Mouse (Mus musculus) stomach, embryonic 16.5 days (tissue): ENCODE data around the gene Klf13. TPM values are rescaled to one million over a fixed set of nuclear protein-coding genes. Genes with fewer than 3 reads are reported as not detected.

Source experiments
- ATAC-seq: fragments of 200-750 bp; cut with Nextera tagmentation; 2 replicates; pipeline ENCODE4 v1.8.0; 2017; ENCODE audit warnings: moderate number of reproducible peaks, moderate TSS enrichment; ENCODE audit not compliant: insufficient read depth, low FRiP score
- H3K27ac ChIP-seq: fragments of 300-500 bp; sonication (generic); 2 replicates; pipeline ENCODE4 v1.5.1; 2014; ENCODE audit warnings: low read length
- H3K27me3 ChIP-seq: fragments of 300-500 bp; sonication (generic); 2 replicates; pipeline ENCODE4 v1.6.1; 2014; ENCODE audit warnings: low read length, control low read depth, mixed read lengths; ENCODE audit not compliant: control insufficient read depth, insufficient read depth
- H3K36me3 ChIP-seq: fragments of 300-500 bp; sonication (generic); 2 replicates; pipeline ENCODE4 v1.6.1; 2014; ENCODE audit warnings: low read length; ENCODE audit not compliant: control insufficient read depth, insufficient read depth
- H3K4me1 ChIP-seq: fragments of 300-500 bp; sonication (generic); 2 replicates; pipeline ENCODE4 v1.6.1; 2014; ENCODE audit warnings: low read length, control low read depth, mixed read lengths; ENCODE audit not compliant: control insufficient read depth, insufficient read depth
- H3K4me2 ChIP-seq: fragments of 300-500 bp; sonication (generic); 2 replicates; pipeline ENCODE4 v1.6.1; 2014; ENCODE audit warnings: low read depth, low read length, mixed read lengths
- H3K4me3 ChIP-seq: fragments of 300-500 bp; sonication (generic); replicated peaks from 2 replicates; pipeline ENCODE4 v1.5.1; 2014; ENCODE audit warnings: mild to moderate bottlenecking, low read length
- H3K9ac ChIP-seq: fragments of 300-500 bp; sonication (generic); 2 replicates; pipeline ENCODE4 v1.6.1; 2014; ENCODE audit warnings: low read length
- H3K9me3 ChIP-seq: fragments of 300-500 bp; sonication (generic); replicated peaks from 2 replicates; pipeline ENCODE4 v1.6.1; 2016; ENCODE audit warnings: low read length, control low read depth; ENCODE audit not compliant: control insufficient read depth
- WGBS: fragments of 180-500 bp; shearing (Covaris S2); extraction: QIAGEN DNeasy Blood & Tissue Kit; methylation state at CpG from one replicate; pipeline ENCODE4 v1.1.7; 2014; 5-methylcytosine and 5-hydroxymethylcytosine counted together
- polyA plus RNA-seq: library from polyadenylated mRNA; unstranded; fragments of >200 nt; fragmentation: Nextera tagmentation; extraction: Ambion mirVana; gene quantifications from 2 replicates; pipeline ENCODE4 v1.2.1, GENCODE M21; 2015

The Klf13 gene
- polyA plus RNA-seq, 1 experiment from 2014 or later: 30.8 TPM

GRCm38 (mm10) chr7:63888674-63889073, 50.0 kb downstream of the Klf13 start:
- Histone ChIP-seq H3K4me1 (no peaks in the 10 kb centered on the region), H3K27me3 (no peaks in the 10 kb centered on the region), H3K36me3 (0 out of 2 replicates have a peak, but pooled peaks cover 14% of the 10 kb centered on the region), H3K9ac (no peak overlapping the region), H3K4me3 (no peak overlapping the region), H3K4me2 (no peak overlapping the region), H3K27ac (no peak overlapping the region), H3K9me3 (no peaks in the 10 kb centered on the region)
- 65% methylated on average over 6 of the region's 6 CpGs for WGBS
- ATAC-seq: no peak

- Histone ChIP-seq H3K9ac (no peak overlapping the region), H3K4me3 (no peak overlapping the region), H3K9me3 (no peaks in the 10 kb centered on the region), H3K27me3 (no peaks in the 10 kb centered on the region), H3K36me3 (0 out of 2 replicates have a peak, but pooled peaks cover 14% of the 10 kb centered on the region), H3K4me2 (no peak overlapping the region), H3K4me1 (no peaks in the 10 kb centered on the region), H3K27ac (no peak overlapping the region)
- ATAC-seq: no peak
- WGBS: 84% methylated on average over 10 of the region's 10 CpGs
Measured at GRCm38 (mm10) chr7:63887602-63888123, 51.1 kb downstream of the Klf13 start.

- H3K27ac ChIP-seq: no peak overlapping the region
- WGBS: 53% methylated on average over 8 of the region's 8 CpGs
- H3K9me3 ChIP-seq: no peaks in the 10 kb centered on the region
- H3K4me2 ChIP-seq: no peak overlapping the region
- ATAC-seq: no peak
- H3K27me3 ChIP-seq: no peaks in the 10 kb centered on the region
- H3K4me1 ChIP-seq: no peaks in the 10 kb centered on the region
- H3K36me3 ChIP-seq: 0 out of 2 replicates have a peak, but pooled peaks cover 14% of the 10 kb centered on the region
- no peak overlapping the region for H3K9ac ChIP-seq
- H3K4me3 ChIP-seq: no peak overlapping the region
Measured at GRCm38 (mm10) chr7:63887034-63887551, 51.6 kb downstream of the Klf13 start.

GRCm38 (mm10) chr7:63885025-63885424, 53.7 kb downstream of the Klf13 start:
- 63% methylated on average over 7 of the region's 7 CpGs for WGBS
- Histone ChIP-seq H3K9ac (no peak overlapping the region), H3K9me3 (no peaks in the 10 kb centered on the region), H3K4me2 (no peak overlapping the region), H3K27me3 (no peaks in the 10 kb centered on the region), H3K4me3 (no peak overlapping the region), H3K36me3 (0 out of 2 replicates have a peak, but pooled peaks cover 7% of the 10 kb centered on the region), H3K27ac (no peak overlapping the region), H3K4me1 (no peaks in the 10 kb centered on the region)
- ATAC-seq: no peak

- H3K4me1 ChIP-seq: no peaks in the 10 kb centered on the region
- H3K4me3 ChIP-seq: no peak overlapping the region
- H3K9me3 ChIP-seq: no peaks in the 10 kb centered on the region
- 84% methylated on average over 7 of the region's 7 CpGs for WGBS
- no peaks in the 10 kb centered on the region for H3K36me3 ChIP-seq
- H3K27ac ChIP-seq: no peak overlapping the region
- no peaks in the 10 kb centered on the region for H3K27me3 ChIP-seq
- no peak overlapping the region for H3K4me2 ChIP-seq
- ATAC-seq: no peak
- H3K9ac ChIP-seq: no peak overlapping the region
Measured at GRCm38 (mm10) chr7:63882739-63883138, 56.0 kb downstream of the Klf13 start.

- Histone ChIP-seq H3K9ac (no peak overlapping the region), H3K27ac (no peak overlapping the region)
Measured at GRCm38 (mm10) chr7:63879583-63879982, 59.1 kb downstream of the Klf13 start.

GRCm38 (mm10) chr7:63877610-63878009, 61.1 kb downstream of the Klf13 start:
- 29% methylated on average over 14 of the region's 14 CpGs for WGBS
- no peaks in the 10 kb centered on the region for H3K27me3 ChIP-seq
- no peak for ATAC-seq
- no peaks in the 10 kb centered on the region for H3K4me1 ChIP-seq
- H3K9me3 ChIP-seq: no peaks in the 10 kb centered on the region
- no peak overlapping the region for H3K4me3 ChIP-seq
- H3K4me2 ChIP-seq: peak overlapping the region; percentile 32
- H3K36me3 ChIP-seq: no peaks in the 10 kb centered on the region
- no peak overlapping the region for H3K27ac ChIP-seq
- H3K9ac ChIP-seq: no peak overlapping the region

More at GRCm38 (mm10) chr7:63879583-63879982, 59.1 kb downstream of the Klf13 start:
- no peak for ATAC-seq
- H3K4me2 ChIP-seq: no peak overlapping the region
- H3K9me3 ChIP-seq: no peaks in the 10 kb centered on the region
- H3K36me3 ChIP-seq: no peaks in the 10 kb centered on the region
- no peaks in the 10 kb centered on the region for H3K27me3 ChIP-seq
- no peak overlapping the region for H3K4me3 ChIP-seq
- 83% methylated on average over 6 of the region's 6 CpGs for WGBS
- H3K4me1 ChIP-seq: no peaks in the 10 kb centered on the region

GRCm38 (mm10) chr7:63876640-63877039, 62.1 kb downstream of the Klf13 start:
- WGBS: 72% methylated on average over 2 of the region's 2 CpGs
- Histone ChIP-seq H3K4me2 (no peak overlapping the region), H3K9me3 (no peaks in the 10 kb centered on the region), H3K4me1 (no peaks in the 10 kb centered on the region), H3K27me3 (no peaks in the 10 kb centered on the region), H3K9ac (no peak overlapping the region), H3K4me3 (no peak overlapping the region), H3K27ac (no peak overlapping the region), H3K36me3 (no peaks in the 10 kb centered on the region)
- no peak for ATAC-seq

- H3K27ac ChIP-seq: no peak overlapping the region
- H3K27me3 ChIP-seq: no peaks in the 10 kb centered on the region
- H3K4me3 ChIP-seq: no peak overlapping the region
- H3K9me3 ChIP-seq: no peaks in the 10 kb centered on the region
- ATAC-seq: no peak
- no peak overlapping the region for H3K4me2 ChIP-seq
- H3K9ac ChIP-seq: no peak overlapping the region
- H3K4me1 ChIP-seq: no peaks in the 10 kb centered on the region
- no peaks in the 10 kb centered on the region for H3K36me3 ChIP-seq
Measured at GRCm38 (mm10) chr7:63875686-63876085, 63.0 kb downstream of the Klf13 start.
